Mouse (Mus musculus) ovary, adult 18-20 months (tissue): ENCODE measurements around the gene Sdk1.

Experiments used
- DNase-seq: peaks from one replicate; pipeline ENCODE4 v3.0.0; 2022; ENCODE audit warnings: low spot score, mixed read lengths

Gene Sdk1

DNA sequence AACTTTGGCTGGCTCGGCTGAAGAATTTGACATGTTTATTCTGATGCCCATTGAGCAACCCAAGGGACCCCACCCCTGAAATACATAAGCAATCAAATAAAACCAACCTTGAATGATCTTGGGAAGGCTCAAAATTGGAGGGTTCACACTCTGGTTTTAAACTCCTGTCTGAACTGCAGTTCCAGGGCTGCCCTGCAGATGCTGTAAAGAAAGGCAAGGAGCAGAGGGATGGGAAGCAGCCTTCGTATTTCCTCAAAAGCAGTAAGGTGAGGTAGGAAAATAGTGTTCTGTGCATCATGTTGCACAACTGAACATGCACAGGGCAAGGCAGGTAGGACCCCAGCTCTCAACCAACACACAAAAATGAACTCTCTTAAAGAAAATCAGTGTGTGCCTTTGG, 222.1 kb downstream of the Sdk1 start:
- DNase-seq: no peak

DNA sequence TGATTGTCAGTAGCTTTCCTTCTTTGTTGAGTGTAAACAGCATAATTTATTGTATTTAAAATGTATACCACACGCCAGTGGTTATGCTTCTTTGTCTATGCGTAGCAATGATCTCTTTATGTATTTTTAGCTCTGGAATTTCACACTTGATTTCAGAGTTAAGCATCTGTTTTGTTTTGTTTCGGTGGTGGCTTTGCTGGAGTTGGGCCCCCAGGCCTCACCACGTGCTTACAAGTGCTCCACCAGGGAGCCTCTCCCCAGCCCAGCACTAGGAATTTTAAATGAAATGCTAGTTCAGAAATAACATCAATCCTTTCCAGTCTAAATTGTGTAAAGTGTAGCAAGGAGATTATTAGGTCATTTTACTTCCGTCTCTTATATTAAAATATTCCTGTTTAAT, 227.5 kb downstream of the Sdk1 start:
- no peak for DNase-seq

DNA sequence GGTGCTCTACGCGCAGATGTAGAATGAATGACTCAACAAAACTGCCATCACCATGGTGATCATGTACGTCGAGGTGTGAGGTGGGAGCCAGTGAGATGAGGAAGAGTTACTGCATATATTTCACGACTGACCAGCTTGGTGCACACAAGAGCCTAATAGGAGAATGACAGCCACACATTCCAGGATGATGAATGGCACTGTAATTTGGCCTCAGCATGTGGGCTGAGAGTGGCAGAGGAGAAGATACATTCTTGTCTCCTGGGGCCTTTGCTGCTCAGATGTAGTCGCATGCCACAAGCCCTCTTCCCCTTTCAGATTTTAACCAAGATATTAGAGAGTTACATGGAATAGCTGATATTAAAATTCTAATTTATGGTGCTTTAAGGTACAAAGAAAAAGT, 264.0 kb downstream of the Sdk1 start:
- DNase-seq: no peak

DNA sequence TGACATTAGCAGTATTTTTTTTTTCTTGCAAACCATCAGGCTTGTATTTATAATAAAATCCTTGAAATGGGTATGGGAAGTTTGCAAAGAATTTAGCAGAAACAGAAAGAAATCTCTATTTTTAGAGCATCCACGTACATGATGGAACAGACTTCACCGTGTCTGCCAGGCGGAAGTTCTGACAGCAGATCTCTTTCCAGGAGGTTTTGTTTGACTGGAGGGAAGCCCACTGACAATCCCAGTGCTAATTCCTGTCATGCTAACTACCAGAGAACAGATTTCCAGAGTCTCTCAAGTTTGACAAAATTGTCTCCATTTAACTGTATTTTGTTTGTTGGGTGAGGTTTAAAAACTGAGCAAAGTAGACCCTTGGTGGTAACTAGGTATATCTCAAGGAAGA, 265.1 kb downstream of the Sdk1 start:
- DNase-seq: no peak

DNA sequence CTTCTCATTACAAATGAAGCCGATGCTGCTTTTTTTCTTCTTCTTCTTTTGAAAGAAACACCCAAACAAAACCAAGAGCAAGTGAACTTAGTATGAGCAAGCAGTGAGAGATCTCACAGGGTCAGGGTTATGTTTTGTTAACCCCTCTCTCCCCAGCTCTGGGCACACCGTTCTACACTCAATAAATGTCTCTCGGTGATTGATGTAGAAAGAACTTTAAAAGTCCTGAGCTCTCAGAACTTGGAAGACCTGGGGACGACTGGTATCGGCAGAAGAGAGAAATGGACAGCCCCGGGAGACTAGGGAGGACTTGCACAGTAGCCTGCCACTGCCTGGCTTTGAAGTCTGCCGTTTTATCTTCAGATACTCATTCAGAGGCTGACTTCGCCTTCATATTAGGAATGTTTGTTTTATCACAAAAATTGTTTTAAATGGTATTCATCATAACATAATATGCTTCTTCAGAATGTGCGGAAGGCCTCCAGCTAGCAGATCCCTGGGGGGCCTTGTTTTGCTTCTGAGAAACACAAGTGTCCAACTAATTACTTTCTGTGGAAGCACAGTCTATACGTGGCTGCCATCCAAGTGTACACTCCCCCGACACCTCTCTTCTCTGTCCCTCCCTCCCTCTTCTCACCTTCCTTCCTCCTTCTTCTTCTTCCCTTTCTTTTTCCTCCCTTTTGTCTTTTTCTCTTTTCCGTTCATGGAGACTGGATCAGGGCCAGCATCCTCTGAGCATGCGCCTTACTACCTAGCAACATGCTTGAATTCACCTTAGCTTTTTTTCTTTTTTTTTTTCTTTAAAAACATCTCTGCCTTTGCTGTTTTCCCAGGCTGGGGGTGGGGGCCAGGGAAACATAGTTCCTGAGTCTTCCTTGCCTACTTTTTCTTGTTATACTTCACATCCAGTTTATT, 283.8 kb downstream of the Sdk1 start:
- DNase-seq: no peak

GRCm38 (mm10) chr5:141540193-141540592, 298.9 kb downstream of the Sdk1 start:
- no peak for DNase-seq

GRCm38 (mm10) chr5:141542890-141543666, 301.8 kb downstream of the Sdk1 start:
- no peak for DNase-seq

GRCm38 (mm10) chr5:141553444-141553843, 312.2 kb downstream of the Sdk1 start:
- DNase-seq: no peak

GRCm38 (mm10) chr5:141558731-141559130, 317.4 kb downstream of the Sdk1 start:
- no peak for DNase-seq

GRCm38 (mm10) chr5:141560325-141560724, 319.0 kb downstream of the Sdk1 start:
- no peak for DNase-seq

DNA sequence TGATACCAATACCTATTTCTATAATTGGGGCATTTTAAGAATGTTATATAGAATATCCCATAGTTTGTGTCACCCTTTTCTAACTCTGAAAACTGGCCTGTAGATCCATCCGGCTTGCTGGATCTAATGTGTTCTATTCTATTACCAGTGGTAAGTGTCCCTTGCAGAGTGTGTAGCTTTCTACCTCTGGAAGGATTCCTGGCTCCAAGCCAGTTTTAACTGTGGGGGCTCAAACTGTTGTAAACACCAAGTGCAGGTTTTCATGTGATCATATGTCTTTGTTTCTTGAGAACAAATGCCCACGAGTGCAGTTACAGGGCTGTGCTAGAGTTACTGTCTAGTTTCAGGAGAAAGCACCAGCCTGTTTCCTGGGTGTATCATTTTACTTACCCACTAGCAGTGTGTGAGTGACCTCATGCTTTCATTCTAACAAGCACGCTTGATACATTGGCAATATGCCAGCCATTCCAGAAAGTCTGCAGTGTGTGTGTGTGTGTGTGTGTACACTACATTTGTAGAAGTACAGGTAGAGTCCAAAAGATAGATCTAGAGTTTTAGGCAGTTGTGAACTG, 320.8 kb downstream of the Sdk1 start:
- DNase-seq: no peak

DNA sequence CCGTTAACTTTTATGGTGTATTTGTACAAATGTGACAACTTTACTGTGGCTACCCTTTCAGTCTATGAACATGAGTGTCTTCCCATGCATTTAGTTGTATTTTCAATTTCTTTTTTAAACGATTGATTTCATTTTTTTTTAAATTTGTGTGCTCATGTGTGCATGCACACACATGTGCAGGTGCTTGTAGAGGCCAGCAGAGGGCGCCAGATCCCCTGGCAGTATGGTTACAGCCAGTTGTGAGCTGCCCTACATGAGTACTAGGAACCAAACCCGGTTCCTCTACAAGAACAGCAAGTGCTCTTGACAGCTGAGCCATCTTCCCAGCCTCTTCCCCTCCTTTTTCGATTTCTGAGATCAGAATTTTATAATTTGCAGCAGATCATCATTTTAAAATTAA, 322.9 kb downstream of the Sdk1 start:
- no peak for DNase-seq

- DNase-seq: no peak
These were observed 326.8 kb downstream of the Sdk1 start for GRCm38 (mm10) chr5:141568106-141568505.

- DNase-seq: no peak
These were observed 329.2 kb downstream of the Sdk1 start for GRCm38 (mm10) chr5:141570442-141570841.

DNA sequence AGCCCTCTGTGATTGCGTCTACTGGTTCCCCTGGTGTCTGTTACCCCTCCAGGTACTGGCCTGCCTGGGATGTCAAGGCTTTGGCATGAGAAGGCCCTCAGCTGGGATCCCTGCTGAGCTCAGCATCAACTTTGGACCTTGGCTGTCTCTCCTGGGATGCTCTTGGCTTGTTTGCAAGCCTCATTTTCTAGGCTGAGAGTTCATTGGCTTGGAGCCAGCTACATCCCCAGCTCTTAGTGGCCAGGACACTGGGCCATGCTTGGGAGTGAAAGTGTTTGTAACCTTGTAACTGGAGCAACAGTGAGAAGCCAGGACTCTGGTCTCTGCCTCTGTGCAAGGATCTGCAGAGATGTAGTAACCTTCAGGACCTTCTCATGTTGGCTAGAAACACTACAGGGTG, 333.0 kb downstream of the Sdk1 start:
- peak; percentile 20 for DNase-seq

DNA sequence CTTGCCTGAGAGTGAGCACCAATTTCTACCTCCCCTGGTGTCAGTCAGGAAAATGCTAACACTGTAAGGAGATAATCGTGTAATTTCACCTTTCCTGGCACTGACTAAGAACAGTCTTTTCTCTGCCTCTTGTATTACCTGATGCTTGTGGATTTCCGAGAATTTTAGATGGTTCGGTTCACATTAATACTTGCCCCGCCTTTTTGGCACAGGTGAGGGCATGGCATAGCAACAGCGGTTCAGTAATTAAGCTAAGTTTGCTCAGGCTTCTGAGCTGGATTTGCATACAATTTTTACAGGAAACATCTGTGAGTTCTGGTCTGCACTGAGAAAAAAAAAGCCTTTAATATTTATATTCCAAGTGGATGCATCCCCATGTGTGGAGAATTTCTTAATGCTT, 350.0 kb downstream of the Sdk1 start:
- DNase-seq: no peak

DNA sequence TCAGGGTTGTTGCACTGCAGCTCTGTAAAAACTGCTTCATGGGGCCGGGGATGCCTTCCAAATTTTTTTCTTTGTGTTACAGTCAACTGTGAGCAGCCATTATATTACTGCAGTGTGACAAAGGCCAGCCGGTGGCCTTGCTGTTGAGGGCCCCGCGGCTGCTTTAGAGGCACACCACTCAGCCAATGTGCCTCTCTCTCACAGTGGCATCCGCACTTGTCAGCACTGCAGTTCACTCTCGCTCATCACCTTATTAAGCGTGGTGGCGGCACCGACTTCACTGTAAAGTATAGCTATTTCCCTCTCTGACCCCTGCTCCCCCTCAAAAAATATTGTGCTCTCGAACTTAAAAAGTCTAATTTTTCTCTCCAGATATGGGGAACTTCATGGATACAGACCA, 371.4 kb downstream of the Sdk1 start:
- DNase-seq: no peak

DNA sequence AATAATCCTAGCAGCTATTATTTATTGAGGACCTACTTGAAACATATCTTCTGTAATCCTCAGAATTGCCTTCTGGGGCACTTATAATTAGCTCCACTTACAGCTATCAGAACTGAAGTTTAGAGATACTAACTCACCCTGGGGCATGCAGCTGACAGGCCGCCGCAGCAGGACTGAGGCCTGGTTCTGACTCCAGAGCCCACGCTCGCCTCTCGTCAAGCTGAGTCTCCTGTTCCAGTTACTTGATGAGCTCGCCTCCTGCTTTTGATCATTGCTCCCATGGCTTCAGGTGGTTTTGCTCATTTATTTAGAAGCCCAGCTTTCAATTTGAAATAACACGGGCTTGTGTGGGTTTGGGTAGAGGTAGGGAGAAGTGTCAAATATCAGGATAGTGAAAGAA, 374.5 kb downstream of the Sdk1 start:
- no peak for DNase-seq

DNA sequence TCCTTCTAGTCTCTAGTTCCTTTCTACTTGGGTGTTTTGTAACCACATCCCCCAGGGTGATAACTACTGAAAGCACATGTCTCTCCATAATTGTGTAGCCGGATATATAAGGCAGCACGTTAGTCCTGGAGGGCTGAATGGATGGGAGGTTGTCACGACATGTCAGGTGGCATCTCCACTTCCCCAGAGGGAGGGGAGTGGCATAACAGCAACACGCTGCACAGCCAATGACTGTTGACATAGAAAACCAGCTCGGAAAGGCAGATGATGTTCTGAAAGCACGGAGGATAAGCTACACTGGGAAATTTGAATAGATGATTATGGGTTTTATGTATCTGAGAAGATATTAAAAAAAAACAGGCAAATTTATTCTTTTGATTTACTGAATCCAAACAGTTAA, 376.4 kb downstream of the Sdk1 start:
- no peak for DNase-seq

- no peak for DNase-seq
These were observed 384.1 kb downstream of the Sdk1 start for GRCm38 (mm10) chr5:141625401-141625800.

GRCm38 (mm10) chr5:141631641-141632040, 390.4 kb downstream of the Sdk1 start:
- DNase-seq: no peak

DNA sequence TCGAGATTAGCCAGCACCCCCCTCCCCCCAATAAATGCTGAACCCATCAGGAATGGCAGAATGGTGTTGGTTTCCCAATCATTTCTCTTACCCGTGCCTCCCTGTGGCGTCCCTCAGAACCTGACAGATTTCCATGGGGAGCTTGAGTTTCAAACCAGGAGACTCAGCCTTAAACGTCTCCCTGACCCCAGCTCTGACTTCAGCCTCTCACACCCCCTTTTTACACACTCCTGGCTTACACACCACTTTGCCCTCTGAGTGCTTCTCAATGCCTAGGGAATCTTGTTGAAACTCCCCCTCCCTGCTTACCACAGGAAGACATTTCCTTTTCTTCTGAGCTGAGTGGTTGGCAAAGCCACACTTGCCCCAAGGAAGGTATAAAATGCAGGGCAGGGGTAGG, 392.0 kb downstream of the Sdk1 start:
- DNase-seq: no peak

- DNase-seq: no peak
These were observed 395.1 kb downstream of the Sdk1 start for GRCm38 (mm10) chr5:141636406-141636805.
